Mouse (Mus musculus): ENCODE measurements around the gene Ctsl.

- TF ChIP-seq GATA1 (IDR thresholded peaks at IDR 0.05; ENCODE audit: low read length): no peak
- TF ChIP-seq TAL1 (IDR thresholded peaks at IDR 0.05; ENCODE audit: low read length): no peak
These were observed 57.8 kb downstream of the Ctsl start for GRCm38 (mm10) chr13:64312916-64313289.
